Mouse (Mus musculus) forebrain, embryonic 13.5 days (tissue): Measurements from ENCODE around the gene Lin7c. TPM values are rescaled to one million over a fixed set of nuclear protein-coding genes. Genes with fewer than 3 reads are reported as not detected.

Experiments
- ATAC-seq: fragments of 200-750 bp; cut with Nextera tagmentation; 2 replicates; pipeline ENCODE4 v1.8.0; 2017
- H3K27ac ChIP-seq: fragments of 300-500 bp; sonication (generic); 2 replicates; pipeline ENCODE4 v1.5.1; 2015; ENCODE audit warnings: inconsistent platforms, mild to moderate bottlenecking, moderate library complexity
- H3K27me3 ChIP-seq: fragments of 300-500 bp; sonication (generic); 2 replicates; pipeline ENCODE4 v1.6.1; 2015; ENCODE audit warnings: mild to moderate bottlenecking, inconsistent platforms
- H3K36me3 ChIP-seq: fragments of 300-500 bp; sonication (generic); 2 replicates; pipeline ENCODE4 v1.6.1; 2015; ENCODE audit warnings: mild to moderate bottlenecking, inconsistent platforms; ENCODE audit not compliant: poor library complexity, severe bottlenecking
- H3K4me1 ChIP-seq: fragments of 300-500 bp; sonication (generic); 2 replicates; pipeline ENCODE4 v1.6.1; 2015; ENCODE audit warnings: inconsistent platforms
- H3K4me2 ChIP-seq: fragments of 300-500 bp; sonication (generic); 2 replicates; pipeline ENCODE4 v1.6.1; 2015; ENCODE audit warnings: inconsistent platforms, mild to moderate bottlenecking, moderate library complexity
- H3K4me3 ChIP-seq: fragments of 300-500 bp; sonication (generic); 2 replicates; pipeline ENCODE4 v1.5.1; 2015; ENCODE audit warnings: mild to moderate bottlenecking, inconsistent platforms
- H3K9ac ChIP-seq: fragments of 300-500 bp; sonication (generic); 2 replicates; pipeline ENCODE4 v1.6.1; 2015; ENCODE audit warnings: mild to moderate bottlenecking, inconsistent platforms
- H3K9me3 ChIP-seq: fragments of 300-500 bp; sonication (generic); replicated peaks from 2 replicates; pipeline ENCODE4 v1.6.1; 2016; ENCODE audit warnings: inconsistent platforms
- WGBS: fragments of 180-500 bp; shearing (Covaris S2); methylation state at CpG from one replicate; pipeline ENCODE4 v1.1.7; 2015; 5-methylcytosine and 5-hydroxymethylcytosine counted together
- polyA plus RNA-seq: library from polyadenylated mRNA; unstranded; fragments of >200 nt; fragmentation: Nextera tagmentation; extraction: Ambion mirVana; gene quantifications from 2 replicates; pipeline ENCODE4 v1.2.1, GENCODE M21; 2015

The Lin7c gene
- polyA plus RNA-seq, 1 experiment from 2014 or later = 139 TPM

- no peak overlapping the region for H3K4me2 ChIP-seq
- 92% methylated on average over 6 of the region's 6 CpGs for WGBS
- H3K27me3 ChIP-seq = peaks cover 72% of the 10 kb centered on the region
- H3K9me3 ChIP-seq = no peaks in the 10 kb centered on the region
- H3K27ac ChIP-seq = no peak overlapping the region
- no peak for ATAC-seq
- H3K4me1 ChIP-seq = peaks cover 29% of the 10 kb centered on the region
- H3K4me3 ChIP-seq = no peak overlapping the region
- no peak overlapping the region for H3K9ac ChIP-seq
- H3K36me3 ChIP-seq = no peaks in the 10 kb centered on the region
Measured at GRCm38 (mm10) chr2:109946426-109946825, 55.8 kb downstream of the Lin7c start.

- Histone ChIP-seq H3K4me1 (0 out of 2 replicates have a peak, but pooled peaks cover 4% of the 10 kb centered on the region), H3K9ac (no peak overlapping the region), H3K9me3 (no peaks in the 10 kb centered on the region), H3K36me3 (no peaks in the 10 kb centered on the region), H3K4me2 (no peak overlapping the region), H3K27me3 (peaks cover 93% of the 10 kb centered on the region), H3K27ac (no peak overlapping the region), H3K4me3 (no peak overlapping the region)
- ATAC-seq = no peak
Measured at GRCm38 (mm10) chr2:109949519-109949918, 58.9 kb downstream of the Lin7c start.

GRCm38 (mm10) chr2:109950311-109950710 lies 59.7 kb downstream of the Lin7c start:
- Histone ChIP-seq H3K4me3 (no peak overlapping the region), H3K4me2 (no peak overlapping the region), H3K27me3 (peaks cover 93% of the 10 kb centered on the region), H3K9ac (no peak overlapping the region), H3K4me1 (0 out of 2 replicates have a peak, but pooled peaks cover 6% of the 10 kb centered on the region), H3K36me3 (no peaks in the 10 kb centered on the region), H3K27ac (no peak overlapping the region), H3K9me3 (no peaks in the 10 kb centered on the region)
- no peak for ATAC-seq
- WGBS = 61% methylated on average over 3 of the region's 3 CpGs

Other genes with a start within 250 kb of the Lin7c start
- gene Bdnf, start 216.2 kb upstream of the Lin7c start, polyA plus RNA-seq = 0.74 and 1.2 TPM in 2 replicates
- 2.7 and 3.5 TPM in 2 replicates for gene Lgr4, start 26.8 kb downstream of the Lin7c start, polyA plus RNA-seq
- gene Ccdc34, start 127.0 kb downstream of the Lin7c start, polyA plus RNA-seq = 52.7 and 57.9 TPM in 2 replicates